Mouse (Mus musculus) bone marrow, adult 2 months (tissue): ENCODE measurements at regions not wholly inside any gene's neighbourhood (a gene's known extent, or its start where the extent isn't known, plus 50 kb on each side); places are given as distances from the start of the nearest gene placed in this dataset.

Source experiments
- CTCF ChIP-seq: fragments of 200-500 bp; IDR thresholded peaks from 2 replicates; pipeline ENCODE4 v1.5.1; 2011; ENCODE audit warnings: low read length, control low read depth; ENCODE audit not compliant: control insufficient read depth, insufficient read depth
- POLR2A ChIP-seq: fragments of 200-500 bp; IDR thresholded peaks from 2 replicates; pipeline ENCODE4 v1.6.1; 2011; ENCODE audit warnings: low read depth, mild to moderate bottlenecking, control low read depth, low read length, borderline replicate concordance; ENCODE audit not compliant: control insufficient read depth

DNA sequence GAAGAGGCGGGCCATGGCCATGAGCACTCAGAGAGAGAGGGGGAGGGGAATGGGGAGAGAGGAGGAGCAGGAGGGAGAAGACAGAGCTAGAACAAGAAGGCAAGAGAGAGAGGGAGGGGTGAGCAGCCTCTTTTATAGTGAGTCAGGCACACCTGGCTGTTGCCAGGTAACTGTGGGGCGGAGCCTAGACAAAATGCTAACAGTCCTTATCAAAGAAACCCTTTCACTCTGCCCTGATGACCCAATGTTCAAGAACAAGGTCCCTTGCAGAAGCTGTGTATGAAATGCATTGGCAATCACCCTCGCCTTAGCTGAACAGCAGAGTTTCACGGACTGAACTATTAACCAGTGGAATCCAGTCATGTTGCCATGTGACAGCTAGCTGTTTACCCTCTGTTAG is 235.2 kb downstream of the Sec23ip start:
- TF ChIP-seq POLR2A, result no peak
- TF ChIP-seq CTCF, result no peak
